Mouse (Mus musculus) myocyte (in vitro differentiated cells): ENCODE results near the gene Spint5. TPM values are rescaled to one million over a fixed set of nuclear protein-coding genes. Genes with fewer than 3 reads are reported as not detected.

Experiments
- H3K27me3 ChIP-seq: one replicate; pipeline ENCODE4 v1.6.1; 2011; ENCODE audit not compliant: control insufficient read depth, insufficient read depth, insufficient read length
- H3K36me3 ChIP-seq: one replicate; pipeline ENCODE4 v1.6.1; 2011; ENCODE audit not compliant: control insufficient read depth, insufficient read depth
- H3K4me2 ChIP-seq: one replicate; pipeline ENCODE4 v1.6.1; 2011; ENCODE audit warnings: low read depth, control low read depth
- H3K4me3 ChIP-seq: one replicate; pipeline ENCODE4 v1.5.1; 2011; ENCODE audit warnings: mild to moderate bottlenecking, control low read depth, moderate library complexity
- H3K79me2 ChIP-seq: one replicate; pipeline ENCODE4 v1.6.1; 2011; ENCODE audit not compliant: control insufficient read depth, insufficient read depth
- H3ac ChIP-seq: one replicate; pipeline ENCODE4 v1.6.1; 2011; ENCODE audit not compliant: control insufficient read depth, insufficient read length
- CEBPB ChIP-seq: IDR thresholded peaks from 2 replicates; pipeline ENCODE4 v1.6.1; 2011; ENCODE audit warnings: mild to moderate bottlenecking, moderate library complexity; ENCODE audit not compliant: poor library complexity, insufficient read depth, severe bottlenecking
- E2F4 ChIP-seq: IDR thresholded peaks from one replicate; pipeline ENCODE4 v1.6.1; 2011; ENCODE audit warnings: mild to moderate bottlenecking, control low read depth, moderate library complexity; ENCODE audit not compliant: insufficient read depth
- MAX ChIP-seq: IDR thresholded peaks from one replicate; pipeline ENCODE4 v1.6.1; 2011; ENCODE audit warnings: low read depth, mild to moderate bottlenecking, control low read depth
- MYOD1 ChIP-seq, 3 experiments: IDR thresholded peaks; one replicate each; pipeline ENCODE4 v1.6.1; 2011; ENCODE audit warnings: control low read depth in 2 of 3, low read depth in 2 of 3, mild to moderate bottlenecking in 2 of 3, moderate library complexity in 1 of 3; ENCODE audit not compliant: insufficient read length in 2 of 3, control insufficient read depth in 1 of 3
- MYOG ChIP-seq, 3 experiments: IDR thresholded peaks; one replicate each; pipeline ENCODE4 v1.6.1; 2011; ENCODE audit warnings: control low read depth in 2 of 3, low read depth in 2 of 3, mild to moderate bottlenecking in 2 of 3; ENCODE audit not compliant: insufficient read length in 2 of 3, control insufficient read depth in 1 of 3, insufficient read depth in 1 of 3
- POLR2A ChIP-seq: IDR thresholded peaks from one replicate; pipeline ENCODE4 v1.6.1; 2011; ENCODE audit warnings: low read depth, mild to moderate bottlenecking, control low read depth, moderate library complexity; ENCODE audit not compliant: insufficient read length
- POLR2AphosphoS2 ChIP-seq: IDR thresholded peaks from one replicate; pipeline ENCODE4 v1.6.1; 2011; ENCODE audit warnings: low read depth, control low read depth; ENCODE audit not compliant: insufficient read length
- REST ChIP-seq: IDR thresholded peaks from one replicate; pipeline ENCODE4 v1.6.1; 2011; ENCODE audit warnings: mild to moderate bottlenecking, control low read depth, moderate library complexity; ENCODE audit not compliant: insufficient read depth, insufficient read length
- SRF ChIP-seq: IDR thresholded peaks from one replicate; pipeline ENCODE4 v1.6.1; 2011; ENCODE audit warnings: low read depth; ENCODE audit not compliant: control insufficient read depth, insufficient read length
- TCF12 ChIP-seq: IDR thresholded peaks from one replicate; pipeline ENCODE4 v1.6.1; 2011; ENCODE audit warnings: mild to moderate bottlenecking, control low read depth; ENCODE audit not compliant: poor library complexity, insufficient read depth, severe bottlenecking
- TCF3 ChIP-seq: IDR thresholded peaks from one replicate; pipeline ENCODE4 v1.6.1; 2011; ENCODE audit warnings: low read depth, control low read depth; ENCODE audit not compliant: insufficient read length
- USF1 ChIP-seq: IDR thresholded peaks from one replicate; pipeline ENCODE4 v1.6.1; 2011; ENCODE audit warnings: low read depth, mild to moderate bottlenecking, control low read depth, moderate library complexity
- polyA plus RNA-seq: library from polyadenylated mRNA; unstranded; fragments of >200 nt; fragmentation: generic; extraction: Trizol; gene quantifications from one replicate; pipeline ENCODE4 v1.2.1, GENCODE M21; 2012; ENCODE audit warnings: missing spikeins

Gene Spint5
- not detected for polyA plus RNA-seq

DNA sequence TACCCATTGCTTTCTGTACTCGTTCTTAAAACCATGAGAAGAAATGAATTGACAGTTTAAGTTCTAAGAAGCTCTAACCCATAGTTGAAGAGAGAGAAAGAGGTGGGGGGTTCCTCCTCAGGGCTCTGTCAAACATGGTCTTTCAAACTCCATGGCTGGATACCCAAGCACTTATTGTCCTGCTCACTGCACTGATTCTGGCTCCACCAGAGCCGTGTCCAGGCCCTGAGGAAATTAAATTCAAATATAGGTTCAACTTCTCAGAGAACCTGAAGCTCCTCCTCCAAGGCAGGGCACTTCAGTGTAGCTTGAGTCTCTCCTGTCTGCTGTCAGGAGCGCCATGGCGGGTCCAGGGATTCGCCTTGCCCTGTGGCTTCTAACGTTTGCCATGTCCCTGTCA lies at the start of gene Spint5:
TSS of gene Spint5 (plus strand) at position 301 of the 400 bp plus-strand sequence.
- H3K4me2 ChIP-seq = no peak within 1 kb of the TSS
- H3ac ChIP-seq = no peak within 1 kb of the TSS
- no peaks in the 10 kb centered on the region for H3K79me2 ChIP-seq
- H3K36me3 ChIP-seq = no peaks in the 10 kb centered on the region
- H3K4me3 ChIP-seq = no peak within 1 kb of the TSS
- peaks cover 44% of the 10 kb centered on the region for H3K27me3 ChIP-seq
- no peak for TF ChIP-seq USF1
- no peak for TF ChIP-seq POLR2A
- TF ChIP-seq SRF = no peak
- no peak for TF ChIP-seq MYOG (IDR thresholded peaks at IDR 0.05; ENCODE audit: control insufficient read depth in 1 of 3, insufficient read depth in 1 of 3, insufficient read length in 2 of 3, low read depth in 2 of 3)
- TF ChIP-seq E2F4 = no peak
- TF ChIP-seq TCF12 = no peak
- no peak for TF ChIP-seq MYOD1 (IDR thresholded peaks at IDR 0.05; ENCODE audit: control insufficient read depth in 1 of 3, insufficient read length in 2 of 3, low read depth in 2 of 3)
- no peak for TF ChIP-seq TCF3
- TF ChIP-seq POLR2AphosphoS2 = no peak
- no peak for TF ChIP-seq MAX
- TF ChIP-seq REST = no peak
- no peak for TF ChIP-seq CEBPB

DNA sequence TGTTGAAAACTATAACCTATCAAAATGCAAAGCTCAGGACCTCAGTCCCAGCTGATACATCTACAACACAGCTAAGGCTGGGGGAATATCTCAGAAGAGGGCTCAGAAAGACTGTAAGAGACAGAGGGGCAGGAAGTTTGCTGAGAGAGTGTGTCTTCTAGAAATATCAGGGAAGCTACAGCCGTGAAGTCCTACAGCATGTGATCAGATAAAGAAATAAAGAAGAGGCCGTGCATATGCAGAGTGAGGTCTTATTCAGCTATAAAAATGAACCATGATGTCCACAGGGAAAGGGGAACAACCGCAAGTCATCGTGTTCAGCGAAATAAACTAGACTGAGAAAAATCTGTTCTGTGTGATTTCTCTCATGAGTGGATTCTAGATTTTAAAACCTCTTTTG lies 44.8 kb upstream of the Spint5 start:
- no peaks in the 10 kb centered on the region for H3K36me3 ChIP-seq
- H3K4me3 ChIP-seq = no peak overlapping the region
- no peak overlapping the region for H3K4me2 ChIP-seq
- no peaks in the 10 kb centered on the region for H3K79me2 ChIP-seq
- no peak overlapping the region for H3ac ChIP-seq
- peaks cover 2% of the 10 kb centered on the region for H3K27me3 ChIP-seq
- no peak for TF ChIP-seq CEBPB
- no peak for TF ChIP-seq MYOG (IDR thresholded peaks at IDR 0.05; ENCODE audit: control insufficient read depth in 1 of 3, insufficient read depth in 1 of 3, insufficient read length in 2 of 3, low read depth in 2 of 3)
- no peak for TF ChIP-seq USF1
- no peak for TF ChIP-seq TCF12
- no peak for TF ChIP-seq POLR2A
- TF ChIP-seq POLR2AphosphoS2 = no peak

- no peaks in the 10 kb centered on the region for H3K36me3 ChIP-seq
- no peaks in the 10 kb centered on the region for H3K27me3 ChIP-seq
- no peak overlapping the region for H3K4me2 ChIP-seq
- no peak overlapping the region for H3K4me3 ChIP-seq
- TF ChIP-seq USF1 (no peak), E2F4 (no peak), TCF12 (no peak), REST (no peak), MYOG (IDR thresholded peaks at IDR 0.05; ENCODE audit: control insufficient read depth in 1 of 3, insufficient read depth in 1 of 3, insufficient read length in 2 of 3, low read depth in 2 of 3) (peak in 2 of 3 experiments; percentile 55 to 83), MYOD1 (IDR thresholded peaks at IDR 0.05; ENCODE audit: control insufficient read depth in 1 of 3, insufficient read length in 2 of 3, low read depth in 2 of 3) (peak in 1 of 3 experiments; percentile 80), MAX (no peak), TCF3 (peak; percentile 56), SRF (no peak), POLR2A (no peak), POLR2AphosphoS2 (no peak), CEBPB (no peak)
- H3K79me2 ChIP-seq = no peaks in the 10 kb centered on the region
- H3ac ChIP-seq = no peak overlapping the region
These were observed 44.2 kb upstream of the Spint5 start for GRCm38 (mm10) chr2:164670938-164671337.

DNA sequence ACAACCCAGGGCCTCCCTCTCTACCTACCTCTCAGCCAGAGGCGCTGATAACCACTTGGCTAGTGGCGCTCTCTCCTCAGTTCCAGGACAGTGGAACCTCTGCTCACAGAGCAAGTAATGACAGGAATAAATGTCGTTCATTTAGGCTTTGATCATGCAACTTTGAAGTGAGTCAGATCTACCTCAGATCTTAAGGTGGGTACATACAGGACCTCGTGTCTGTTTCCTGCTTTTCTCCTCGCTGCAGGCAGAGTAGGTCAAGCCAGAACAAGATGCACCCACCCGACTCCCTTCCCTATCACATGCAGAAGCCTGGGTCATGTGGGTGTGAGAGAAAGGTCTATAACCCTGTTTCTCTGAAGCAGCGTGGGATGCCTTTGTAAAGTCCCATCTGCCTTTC lies 41.1 kb upstream of the Spint5 start, which contains the start of gene Wfdc11:
TSS of gene Wfdc11 (minus strand) at position 101 of the 400 bp plus-strand sequence.
- Histone ChIP-seq H3ac (no peak within 1 kb of the TSS), H3K79me2 (no peaks in the 10 kb centered on the region), H3K36me3 (no peaks in the 10 kb centered on the region), H3K4me3 (no peak within 1 kb of the TSS), H3K27me3 (no peaks in the 10 kb centered on the region), H3K4me2 (no peak within 1 kb of the TSS)
- TF ChIP-seq E2F4 (no peak), USF1 (no peak), MYOD1 (IDR thresholded peaks at IDR 0.05; ENCODE audit: control insufficient read depth in 1 of 3, insufficient read length in 2 of 3, low read depth in 2 of 3) (no peak), REST (no peak), TCF12 (no peak), SRF (no peak), CEBPB (no peak)

- Histone ChIP-seq H3K4me3 (no peak overlapping the region), H3K36me3 (no peaks in the 10 kb centered on the region), H3ac (no peak overlapping the region), H3K27me3 (no peaks in the 10 kb centered on the region), H3K79me2 (no peaks in the 10 kb centered on the region), H3K4me2 (no peak overlapping the region)
- TF ChIP-seq POLR2A (no peak), CEBPB (no peak), USF1 (no peak), MAX (no peak), TCF3 (no peak), POLR2AphosphoS2 (no peak), MYOG (IDR thresholded peaks at IDR 0.05; ENCODE audit: control insufficient read depth in 1 of 3, insufficient read depth in 1 of 3, insufficient read length in 2 of 3, low read depth in 2 of 3) (no peak), SRF (no peak), REST (no peak), MYOD1 (IDR thresholded peaks at IDR 0.05; ENCODE audit: control insufficient read depth in 1 of 3, insufficient read length in 2 of 3, low read depth in 2 of 3) (no peak), TCF12 (no peak), E2F4 (no peak)
These were observed 39.0 kb upstream of the Spint5 start for GRCm38 (mm10) chr2:164676103-164676502.
